Mouse (Mus musculus) lung, postnatal 0 days (tissue): Measurements from ENCODE around the gene Morc4.

ENCODE experiments used
- CTCF ChIP-seq: IDR thresholded peaks from 2 replicates; pipeline ENCODE4 v1.5.1; 2016; ENCODE audit warnings: antibody characterized with exemption, mild to moderate bottlenecking
- EP300 ChIP-seq: IDR thresholded peaks from 2 replicates; pipeline ENCODE4 v1.6.1; 2016; ENCODE audit warnings: antibody characterized with exemption, mild to moderate bottlenecking, control low read depth

GRCm38 (mm10) chrX:139778886-139779285 is 92.6 kb downstream of the Morc4 start:
- TF ChIP-seq CTCF = no peak
- TF ChIP-seq EP300 = no peak
